Mouse (Mus musculus) G1E (cell line): ENCODE measurements around the gene Lrrc66.

Experiments used
- CTCF ChIP-seq: IDR thresholded peaks from 2 replicates; pipeline ENCODE4 v1.5.1; 2012; ENCODE audit warnings: low read depth, low read length, inconsistent platforms, mixed read lengths
- GATA1 ChIP-seq: IDR thresholded peaks from 2 replicates; pipeline ENCODE4 v1.6.1; 2012; ENCODE audit warnings: borderline replicate concordance, low read length, inconsistent platforms, mixed read lengths

- no peak for TF ChIP-seq CTCF
- no peak for TF ChIP-seq GATA1
Observed at GRCm38 (mm10) chr5:73667877-73668276, 35.6 kb upstream of the Lrrc66 start.
